7 mouse cellular contexts compared by ENCODE assay signal in genomic region chr14:48990471-48991143, GRCm38 (mm10).
DNase-seq lines count a peak whose midpoint lies in the region; ATAC-seq and TF ChIP-seq lines count a peak whose summit lies in the region.

No protein-coding gene starts in this region.

- no peak for TF ChIP-seq EP300 in stomach, postnatal 0 days (optimal IDR thresholded peaks at IDR 0.05)

- no peaks in the 10 kb centered on the region for H3K9me3 ChIP-seq in heart, embryonic 12.5 days (replicated peaks)
- H3K9me3 ChIP-seq in midbrain, embryonic 15.5 days = no peaks in the 10 kb centered on the region
- no peaks in the 10 kb centered on the region for H3K9me3 ChIP-seq in stomach, postnatal 0 days (ENCODE audit: control insufficient read depth, low read length)

- peak overlapping the region; percentile 76 for H3K4me2 ChIP-seq in heart, embryonic 12.5 days
- peak overlapping the region; percentile 50 for H3K4me2 ChIP-seq in midbrain, embryonic 15.5 days
- H3K4me2 ChIP-seq in stomach, postnatal 0 days (replicated peaks; ENCODE audit: low read depth) = peak overlapping the region; percentile 2; the same call in 1 of the 2 replicates

- peak overlapping the region; percentile 38 for H3K4me3 ChIP-seq in heart, embryonic 12.5 days
- H3K4me3 ChIP-seq in midbrain, embryonic 15.5 days = no peak overlapping the region
- H3K4me3 ChIP-seq in stomach, postnatal 0 days (ENCODE audit: low read depth, low read length) = no peak overlapping the region

- no peak overlapping the region for H3K27ac ChIP-seq in heart, embryonic 12.5 days (ENCODE audit: poor library complexity, severe bottlenecking)
- peak overlapping the region; percentile 65 for H3K27ac ChIP-seq in midbrain, embryonic 15.5 days
- H3K27ac ChIP-seq in stomach, postnatal 0 days (replicated peaks) = no peak overlapping the region

- peak; percentile 61 for DNase-seq in cerebellum, adult 8-10 months
- peak; percentile 46 for DNase-seq in fibroblast of lung, adult 2 months (ENCODE audit: low read depth)
- DNase-seq in kidney, adult 9 months = peak; percentile 50
- DNase-seq in left cerebral cortex, postnatal 4 days = peak; percentile 82
- DNase-seq in stomach, postnatal 0 days (ENCODE audit: low spot score) = peak; percentile 56

- peak; percentile 69 for TF ChIP-seq CTCF in stomach, postnatal 0 days (IDR thresholded peaks at IDR 0.05; ENCODE audit: low read depth)

- peaks cover 6% of the 10 kb centered on the region; the same call in 1 of the 2 replicates for H3K4me1 ChIP-seq in heart, embryonic 12.5 days (replicated peaks)
- peaks cover 26% of the 10 kb centered on the region for H3K4me1 ChIP-seq in midbrain, embryonic 15.5 days
- no peaks in the 10 kb centered on the region for H3K4me1 ChIP-seq in stomach, postnatal 0 days (replicated peaks; ENCODE audit: control insufficient read depth, insufficient read depth)

- intact Hi-C loops in left cerebral cortex, postnatal 4 days (cut with DNase I) = no loop called here

- no peaks in the 10 kb centered on the region for H3K36me3 ChIP-seq in heart, embryonic 12.5 days
- no peaks in the 10 kb centered on the region for H3K36me3 ChIP-seq in midbrain, embryonic 15.5 days (replicated peaks)
- H3K36me3 ChIP-seq in stomach, postnatal 0 days (ENCODE audit: control insufficient read depth, insufficient read depth, low read length) = no peaks in the 10 kb centered on the region

- peak; percentile 61; the same call in 1 of the 2 replicates for ATAC-seq in heart, embryonic 12.5 days (ENCODE audit: insufficient number of reproducible peaks, low FRiP score)
- ATAC-seq in midbrain, embryonic 15.5 days (replicated peaks) = peak; percentile 95
- ATAC-seq in stomach, postnatal 0 days (ENCODE audit: low FRiP score, low TSS enrichment) = peak; percentile 78

- H3K27me3 ChIP-seq in heart, embryonic 12.5 days (replicated peaks) = no peaks in the 10 kb centered on the region; the same call in 1 of the 2 replicates
- H3K27me3 ChIP-seq in midbrain, embryonic 15.5 days (replicated peaks) = no peaks in the 10 kb centered on the region
- H3K27me3 ChIP-seq in stomach, postnatal 0 days (ENCODE audit: control insufficient read depth, insufficient read depth, low read length) = no peaks in the 10 kb centered on the region

- no peak overlapping the region; the same call in 1 of the 2 replicates for H3K9ac ChIP-seq in heart, embryonic 12.5 days
- H3K9ac ChIP-seq in midbrain, embryonic 15.5 days = 0 out of 2 replicates have a peak overlapping the region, but pooled peaks have one; percentile 27
- no peak overlapping the region for H3K9ac ChIP-seq in stomach, postnatal 0 days (ENCODE audit: low read length)

- 16% methylated on average over 17 of the region's 17 CpGs for WGBS in heart, embryonic 12.5 days
- 5% methylated on average over 17 of the region's 17 CpGs for WGBS in midbrain, embryonic 15.5 days
- 12% methylated on average over 17 of the region's 17 CpGs for WGBS in stomach, postnatal 0 days

Comparison
In these comparisons a context has a peak if more than half of its experiments do, and no peak if none do; other contexts are left out.
1. H3K4me2 ChIP-seq: peak in every context shown above with its lines; median percentile 76 in heart, embryonic 12.5 days; 50 in midbrain, embryonic 15.5 days; 2 in stomach, postnatal 0 days.